Mouse (Mus musculus): ENCODE measurements at regions not wholly inside any gene's neighbourhood (a gene's known extent, or its start where the extent isn't known, plus 50 kb on each side); places are given as distances from the start of the nearest gene placed in this dataset.

GRCm38 (mm10) chr13:48398617-48399016 is 114.6 kb downstream of the Zfp169 start:
- no peaks in the 10 kb centered on the region for H3K79me2 ChIP-seq (replicated peaks; ENCODE audit: control insufficient read depth, extremely low read depth, insufficient read depth, poor library complexity, severe bottlenecking)
- H3K4me1 ChIP-seq (ENCODE audit: control insufficient read depth in 1 of 2, insufficient read depth in 2 of 2) = no peaks in the 10 kb centered on the region
- DNase-seq (ENCODE audit: extremely low read depth) = no peak
- in situ Hi-C loops (cut with MboI; ENCODE audit: low pct_ligation_motif_present, low pct_unique_long_range_greater_than_20kb, low sequenced_read_pairs) = no loop called here
- no peaks in the 10 kb centered on the region for H3K36me3 ChIP-seq (replicated peaks in 1 of 2; ENCODE audit: control insufficient read depth in 1 of 2, insufficient read depth in 1 of 2, low read length in 1 of 2)
- peaks cover 27% of the 10 kb centered on the region for H3K27me3 ChIP-seq (replicated peaks)
- TF ChIP-seq USF1 (IDR thresholded peaks at IDR 0.05; ENCODE audit: low read depth, low read length) = no peak
- no peak for TF ChIP-seq NELFE (IDR thresholded peaks at IDR 0.05; ENCODE audit: low read depth, low read length)
- TF ChIP-seq SMC3 (IDR thresholded peaks at IDR 0.05; ENCODE audit: low read depth, low read length) = no peak
- TF ChIP-seq MAX (IDR thresholded peaks at IDR 0.05; ENCODE audit: low read length) = no peak
- TF ChIP-seq EP300 (IDR thresholded peaks at IDR 0.05; ENCODE audit: low read length) = no peak
- dilution Hi-C loops (cut with MboI; ENCODE audit: extremely low pct_ligation_motif_present, extremely low pct_unique_long_range_greater_than_20kb, low sequenced_read_pairs) = no loop called here
- no peak overlapping the region for H3K4me2 ChIP-seq (ENCODE audit: insufficient read depth, low read depth, poor library complexity, severe bottlenecking)
- H3K27ac ChIP-seq (ENCODE audit: insufficient read depth, low read depth) = no peak overlapping the region
- H3K4me3 ChIP-seq (replicated peaks in 1 of 3; ENCODE audit: low read depth in 2 of 3, low read length in 2 of 3, poor library complexity in 1 of 3) = no peak overlapping the region
- no peak overlapping the region for H3K9ac ChIP-seq (ENCODE audit: insufficient read depth, low read depth)
- peaks cover 2% of the 10 kb centered on the region for H3K9me3 ChIP-seq (replicated peaks; ENCODE audit: low read length)

GRCm38 (mm10) chr13:48402316-48402715 is 110.9 kb downstream of the Zfp169 start:
- Histone ChIP-seq H3K9me3 (replicated peaks; ENCODE audit: low read length) (no peaks in the 10 kb centered on the region), H3K36me3 (replicated peaks in 1 of 2; ENCODE audit: control insufficient read depth in 1 of 2, insufficient read depth in 1 of 2, low read length in 1 of 2) (no peaks in the 10 kb centered on the region), H3K4me2 (ENCODE audit: insufficient read depth, low read depth, poor library complexity, severe bottlenecking) (no peak overlapping the region), H3K4me3 (replicated peaks in 1 of 3; ENCODE audit: low read depth in 2 of 3, low read length in 2 of 3, poor library complexity in 1 of 3) (no peak overlapping the region), H3K9ac (ENCODE audit: insufficient read depth, low read depth) (no peak overlapping the region), H3K4me1 (ENCODE audit: control insufficient read depth in 1 of 2, insufficient read depth in 2 of 2) (no peaks in the 10 kb centered on the region), H3K27ac (ENCODE audit: insufficient read depth, low read depth) (no peak overlapping the region), H3K27me3 (replicated peaks) (peaks cover 49% of the 10 kb centered on the region), H3K79me2 (replicated peaks; ENCODE audit: control insufficient read depth, extremely low read depth, insufficient read depth, poor library complexity, severe bottlenecking) (no peaks in the 10 kb centered on the region)
- dilution Hi-C loops (cut with MboI; ENCODE audit: extremely low pct_ligation_motif_present, extremely low pct_unique_long_range_greater_than_20kb, low sequenced_read_pairs) (no loop called here), in situ Hi-C loops (cut with MboI; ENCODE audit: low pct_ligation_motif_present, low pct_unique_long_range_greater_than_20kb, low sequenced_read_pairs) (no loop called here)
- no peak for TF ChIP-seq NRF1 (IDR thresholded peaks at IDR 0.05; ENCODE audit: low read depth, low read length)
- TF ChIP-seq JUN (IDR thresholded peaks at IDR 0.05; ENCODE audit: insufficient read depth, low read depth, low read length) = no peak
- TF ChIP-seq USF1 (IDR thresholded peaks at IDR 0.05; ENCODE audit: low read depth, low read length) = no peak
- no peak for DNase-seq (ENCODE audit: extremely low read depth)

- no peaks in the 10 kb centered on the region for H3K4me1 ChIP-seq (ENCODE audit: control insufficient read depth in 1 of 2, insufficient read depth in 2 of 2)
- TF ChIP-seq USF1 (IDR thresholded peaks at IDR 0.05; ENCODE audit: low read depth, low read length) = no peak
- no peak for TF ChIP-seq BHLHE40 (IDR thresholded peaks at IDR 0.05; ENCODE audit: low read depth, low read length)
- TF ChIP-seq POLR2AphosphoS2 (IDR thresholded peaks at IDR 0.05; ENCODE audit: low read depth, low read length) = no peak
- TF ChIP-seq NELFE (IDR thresholded peaks at IDR 0.05; ENCODE audit: low read depth, low read length) = no peak
- no peak overlapping the region for H3K4me2 ChIP-seq (ENCODE audit: insufficient read depth, low read depth, poor library complexity, severe bottlenecking)
- dilution Hi-C loops (cut with MboI; ENCODE audit: extremely low pct_ligation_motif_present, extremely low pct_unique_long_range_greater_than_20kb, low sequenced_read_pairs) = no loop called here
- no peaks in the 10 kb centered on the region for H3K79me2 ChIP-seq (replicated peaks; ENCODE audit: control insufficient read depth, extremely low read depth, insufficient read depth, poor library complexity, severe bottlenecking)
- H3K27ac ChIP-seq (ENCODE audit: insufficient read depth, low read depth) = no peak overlapping the region
- H3K36me3 ChIP-seq (replicated peaks in 1 of 2; ENCODE audit: control insufficient read depth in 1 of 2, insufficient read depth in 1 of 2, low read length in 1 of 2) = no peaks in the 10 kb centered on the region
- in situ Hi-C loops (cut with MboI; ENCODE audit: low pct_ligation_motif_present, low pct_unique_long_range_greater_than_20kb, low sequenced_read_pairs) = no loop called here
- H3K27me3 ChIP-seq (replicated peaks) = peaks cover 5% of the 10 kb centered on the region
- no peak for DNase-seq (ENCODE audit: extremely low read depth)
- H3K4me3 ChIP-seq (replicated peaks in 1 of 3; ENCODE audit: low read depth in 2 of 3, low read length in 2 of 3, poor library complexity in 1 of 3) = no peak overlapping the region
- no peaks in the 10 kb centered on the region for H3K9me3 ChIP-seq (replicated peaks; ENCODE audit: low read length)
- no peak overlapping the region for H3K9ac ChIP-seq (ENCODE audit: insufficient read depth, low read depth)
Measured at GRCm38 (mm10) chr13:48422438-48423329, 90.6 kb downstream of the Zfp169 start.
